Mouse (Mus musculus): ENCODE measurements around the gene Wdr19. TPM values are rescaled to one million over a fixed set of nuclear protein-coding genes. Genes with fewer than 3 reads are reported as not detected.

The Wdr19 gene
- polyA plus RNA-seq, 1 experiment from 2014 or later = 5.0 TPM

GRCm38 (mm10) chr5:65308208-65308607 is 108.7 kb downstream of the Wdr19 start:
- Histone ChIP-seq H3K9me3 (replicated peaks) (no peaks in the 10 kb centered on the region), H3K4me3 (no peak overlapping the region), H3K27ac (no peak overlapping the region), H3K4me2 (no peak overlapping the region), H3K27me3 (no peaks in the 10 kb centered on the region), H3K36me3 (peaks cover 29% of the 10 kb centered on the region), H3K4me1 (replicated peaks) (no peaks in the 10 kb centered on the region), H3K9ac (no peak overlapping the region)
- ATAC-seq (replicated peaks; ENCODE audit: insufficient number of reproducible peaks, insufficient read depth, low FRiP score, low read depth) = no peak
- 93% methylated on average over 7 of the region's 7 CpGs for WGBS

GRCm38 (mm10) chr5:65308866-65309265 is 109.4 kb downstream of the Wdr19 start:
- Histone ChIP-seq H3K9ac (no peak overlapping the region), H3K27me3 (no peaks in the 10 kb centered on the region), H3K9me3 (replicated peaks) (no peaks in the 10 kb centered on the region), H3K36me3 (peaks cover 28% of the 10 kb centered on the region), H3K27ac (no peak overlapping the region), H3K4me2 (no peak overlapping the region), H3K4me3 (no peak overlapping the region), H3K4me1 (replicated peaks) (no peaks in the 10 kb centered on the region)
- 92% methylated on average over 3 of the region's 3 CpGs for WGBS
- ATAC-seq (replicated peaks; ENCODE audit: insufficient number of reproducible peaks, insufficient read depth, low FRiP score, low read depth) = no peak

Other genes starting within 250 kb of the Wdr19 start
- gene Tlr6, start 239.6 kb upstream of the Wdr19 start, polyA plus RNA-seq (2015; fragmentation: Nextera tagmentation; extraction: Ambion mirVana) = 0.68 and 0.84 TPM in 2 replicates
- 38.2 and 44.2 TPM in 2 replicates for gene Fam114a1, start 229.6 kb upstream of the Wdr19 start, polyA plus RNA-seq (2015; fragmentation: Nextera tagmentation; extraction: Ambion mirVana)
- 0.44 TPM in 1 of 2 replicates, not detected in the other for gene Tmem156, start 107.6 kb upstream of the Wdr19 start, polyA plus RNA-seq (2015; fragmentation: Nextera tagmentation; extraction: Ambion mirVana)
- 11.9 and 13.8 TPM in 2 replicates for gene Klhl5, start 92.2 kb upstream of the Wdr19 start, polyA plus RNA-seq (2015; fragmentation: Nextera tagmentation; extraction: Ambion mirVana)
- 51.4 and 58.2 TPM in 2 replicates for gene Rfc1, start 136.0 kb downstream of the Wdr19 start, polyA plus RNA-seq (2015; fragmentation: Nextera tagmentation; extraction: Ambion mirVana)
- 0.06 TPM in 1 of 2 replicates, not detected in the other for gene Klb, start 148.6 kb downstream of the Wdr19 start, polyA plus RNA-seq (2015; fragmentation: Nextera tagmentation; extraction: Ambion mirVana)
- 539 and 574 TPM in 2 replicates for gene Rpl9, start 191.7 kb downstream of the Wdr19 start, polyA plus RNA-seq (2015; fragmentation: Nextera tagmentation; extraction: Ambion mirVana)
- gene Lias, start 191.8 kb downstream of the Wdr19 start, polyA plus RNA-seq (2015; fragmentation: Nextera tagmentation; extraction: Ambion mirVana) = 54.4 and 55.3 TPM in 2 replicates
- 60.2 and 70.3 TPM in 2 replicates for gene Ugdh, start 236.3 kb downstream of the Wdr19 start, polyA plus RNA-seq (2015; fragmentation: Nextera tagmentation; extraction: Ambion mirVana)